Mouse (Mus musculus): ENCODE measurements around the gene Erg28. TPM values are rescaled to one million over a fixed set of nuclear protein-coding genes. Genes with fewer than 3 reads are reported as not detected.

Gene Erg28
- polyA plus RNA-seq, 1 experiment from 2014 or later = 128 TPM

GRCm38 (mm10) chr12:85767750-85768149, 56.6 kb downstream of the Erg28 start:
- Histone ChIP-seq H3K27ac (no peak overlapping the region), H3K4me3 (replicated peaks) (no peak overlapping the region), H3K36me3 (no peaks in the 10 kb centered on the region), H3K9ac (no peak overlapping the region), H3K4me2 (no peak overlapping the region), H3K27me3 (replicated peaks) (no peaks in the 10 kb centered on the region), H3K9me3 (no peaks in the 10 kb centered on the region), H3K4me1 (no peaks in the 10 kb centered on the region)
- 53% methylated on average over 4 of the region's 4 CpGs for WGBS
- ATAC-seq (ENCODE audit: insufficient read depth, low FRiP score, low read depth) = no peak

- Histone ChIP-seq H3K36me3 (no peaks in the 10 kb centered on the region), H3K27me3 (replicated peaks) (no peaks in the 10 kb centered on the region), H3K27ac (no peak overlapping the region), H3K4me1 (no peaks in the 10 kb centered on the region), H3K9ac (no peak overlapping the region), H3K4me2 (no peak overlapping the region), H3K9me3 (no peaks in the 10 kb centered on the region), H3K4me3 (replicated peaks) (no peak overlapping the region)
- ATAC-seq (ENCODE audit: insufficient read depth, low FRiP score, low read depth) = peak; percentile 35; the same call in 1 of the 2 replicates
- 59% methylated on average over 3 of the region's 3 CpGs for WGBS
These were observed 58.1 kb downstream of the Erg28 start for GRCm38 (mm10) chr12:85766287-85766686.

Other genes starting within 250 kb of the Erg28 start
- gene Jdp2, start 225.5 kb downstream of the Erg28 start, polyA plus RNA-seq (2015; fragmentation: Nextera tagmentation; extraction: Ambion mirVana) = 0.81 and 0.89 TPM in 2 replicates
- gene Batf, start 137.9 kb downstream of the Erg28 start, polyA plus RNA-seq (2015; fragmentation: Nextera tagmentation; extraction: Ambion mirVana) = 3.4 and 5.3 TPM in 2 replicates
- gene Flvcr2, start 78.0 kb downstream of the Erg28 start, polyA plus RNA-seq (2015; fragmentation: Nextera tagmentation; extraction: Ambion mirVana) = 2.0 and 2.2 TPM in 2 replicates
- gene Ttll5, start 109 bp upstream of the Erg28 start, polyA plus RNA-seq (2015; fragmentation: Nextera tagmentation; extraction: Ambion mirVana) = 12.4 and 13.0 TPM in 2 replicates